Mouse (Mus musculus): Measurements from ENCODE around the gene Pigr.

Gene Pigr

GRCm38 (mm10) chr1:130826448-130826847, at the start of gene Pigr:
Gene Pigr, plus strand, starts transcription at chr1:130826684.
- no peak for DNase-seq (ENCODE audit: low read depth)

GRCm38 (mm10) chr1:130779867-130780266, 46.6 kb upstream of the Pigr start:
- no peak for DNase-seq (ENCODE audit: low read depth)

GRCm38 (mm10) chr1:130784054-130784453, 42.4 kb upstream of the Pigr start:
- peak; percentile 38 for DNase-seq (ENCODE audit: low read depth)

DNA sequence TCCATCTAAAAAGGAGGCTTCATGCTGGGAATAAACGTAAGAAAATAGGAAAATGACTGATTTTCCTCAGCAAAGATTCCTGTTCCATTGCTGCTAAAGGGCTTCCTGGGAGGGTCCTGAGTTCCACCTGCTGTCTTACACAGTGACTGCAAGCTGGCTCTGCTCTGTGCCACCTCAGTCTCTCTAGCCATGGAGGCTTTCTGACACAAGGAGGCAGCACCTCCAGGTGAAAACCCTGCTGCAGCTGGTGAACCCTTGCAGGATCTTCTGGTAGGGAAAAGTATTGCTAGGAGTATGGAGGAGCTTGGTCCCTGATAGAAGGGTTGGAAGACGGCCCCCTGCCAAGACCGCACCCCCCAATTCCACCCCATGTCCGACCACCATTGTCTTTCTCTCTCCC, 39.5 kb upstream of the Pigr start:
- no peak for DNase-seq (ENCODE audit: low read depth)

DNA sequence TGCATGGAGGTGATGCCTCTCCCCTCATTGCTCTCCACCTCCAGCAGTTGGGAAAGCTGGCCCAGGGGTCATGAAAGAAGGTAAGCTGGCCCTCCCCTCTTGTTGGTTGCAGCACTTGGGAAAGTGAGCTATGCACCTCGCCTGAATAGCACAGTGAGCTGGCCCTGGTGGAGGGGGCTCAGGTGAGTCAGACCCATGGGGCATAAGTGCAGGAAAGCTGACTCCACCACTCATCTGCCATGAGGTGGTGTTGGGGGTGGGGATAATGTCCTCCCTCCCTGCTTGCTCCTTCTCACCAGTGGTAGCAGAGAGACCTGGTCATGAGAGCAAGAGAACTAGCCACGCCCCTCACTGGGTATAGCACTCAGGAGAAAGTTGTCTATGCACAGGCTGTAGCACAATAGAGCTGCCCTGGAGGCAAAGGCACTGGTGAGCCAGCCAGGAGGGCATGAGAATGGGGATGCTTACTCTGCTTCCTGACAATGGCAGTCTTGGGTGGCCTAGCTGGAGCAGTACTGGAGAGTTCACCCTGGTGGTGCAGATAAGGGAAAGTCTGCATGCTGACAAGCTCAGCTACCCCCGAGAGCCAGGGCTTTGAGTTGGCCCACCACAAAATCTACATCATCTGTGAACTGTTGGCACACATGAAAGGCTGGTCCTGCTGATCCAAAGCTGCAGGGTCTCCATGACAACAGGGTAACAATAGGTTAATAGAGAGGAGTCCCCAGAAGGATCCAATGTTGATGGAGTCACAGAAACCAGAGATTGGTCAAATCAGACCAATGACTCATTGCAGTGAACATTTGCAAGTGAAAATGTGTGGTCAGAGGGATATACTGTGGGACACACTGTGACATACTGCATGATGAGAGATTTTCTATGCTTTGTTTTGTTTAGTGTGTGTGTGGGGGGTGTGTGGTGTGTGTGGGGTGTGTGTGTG, 36.7 kb upstream of the Pigr start:
- no peak for DNase-seq (ENCODE audit: low read depth)

- peak; percentile 8 for DNase-seq (ENCODE audit: low read depth)
Measured at GRCm38 (mm10) chr1:130795331-130795730, 31.2 kb upstream of the Pigr start.

GRCm38 (mm10) chr1:130796967-130797684, 29.4 kb upstream of the Pigr start:
- DNase-seq (ENCODE audit: low read depth) = peak; percentile 57

DNA sequence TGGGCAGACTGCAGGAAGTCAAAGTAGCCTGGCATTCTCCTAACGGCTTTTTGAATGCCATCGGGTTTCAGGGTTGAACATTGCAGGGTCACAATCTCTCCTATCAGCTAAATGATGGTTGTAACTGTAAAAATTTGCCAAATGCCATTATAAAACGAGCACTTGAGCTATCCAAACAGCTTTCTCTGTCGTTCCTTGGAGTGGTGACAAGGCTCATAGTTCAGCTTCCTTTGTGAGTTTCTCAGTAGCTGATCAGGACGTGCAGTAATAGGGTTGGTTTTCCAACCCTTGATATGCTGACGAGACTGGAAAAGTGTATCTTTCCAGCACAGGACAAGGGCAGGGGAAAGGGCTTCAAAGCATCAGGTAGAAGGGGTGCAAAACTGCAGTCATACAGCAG, 28.4 kb upstream of the Pigr start:
- DNase-seq (ENCODE audit: low read depth) = no peak

- DNase-seq (ENCODE audit: low read depth) = no peak
Measured at GRCm38 (mm10) chr1:130798551-130798950, 27.9 kb upstream of the Pigr start.

GRCm38 (mm10) chr1:130799399-130799798, 27.1 kb upstream of the Pigr start:
- DNase-seq (ENCODE audit: low read depth) = no peak

GRCm38 (mm10) chr1:130800602-130801001, 25.9 kb upstream of the Pigr start, which contains the start of gene Fcamr:
Gene Fcamr, plus strand, starts transcription at chr1:130800902.
- no peak for DNase-seq (ENCODE audit: low read depth)

DNA sequence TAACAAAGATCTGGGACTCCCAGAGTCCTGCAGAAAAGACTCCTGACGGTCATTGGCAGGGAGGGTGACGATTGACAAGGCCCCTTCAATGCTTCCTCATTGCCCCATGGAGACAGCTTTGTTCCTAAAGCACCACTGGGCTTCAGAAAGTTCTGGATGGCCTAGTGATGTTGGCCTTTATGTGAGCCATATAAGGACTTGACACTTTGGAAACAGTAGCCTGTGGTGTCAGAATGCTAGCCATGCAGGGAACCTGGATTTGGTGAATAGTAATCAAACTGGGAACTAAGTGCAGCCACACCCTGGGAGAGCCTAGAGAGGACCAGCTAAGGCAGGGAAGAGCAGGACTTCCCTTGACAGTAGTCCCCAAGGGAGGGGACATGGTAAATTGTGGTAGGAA, 25.0 kb upstream of the Pigr start:
- DNase-seq (ENCODE audit: low read depth) = no peak

DNA sequence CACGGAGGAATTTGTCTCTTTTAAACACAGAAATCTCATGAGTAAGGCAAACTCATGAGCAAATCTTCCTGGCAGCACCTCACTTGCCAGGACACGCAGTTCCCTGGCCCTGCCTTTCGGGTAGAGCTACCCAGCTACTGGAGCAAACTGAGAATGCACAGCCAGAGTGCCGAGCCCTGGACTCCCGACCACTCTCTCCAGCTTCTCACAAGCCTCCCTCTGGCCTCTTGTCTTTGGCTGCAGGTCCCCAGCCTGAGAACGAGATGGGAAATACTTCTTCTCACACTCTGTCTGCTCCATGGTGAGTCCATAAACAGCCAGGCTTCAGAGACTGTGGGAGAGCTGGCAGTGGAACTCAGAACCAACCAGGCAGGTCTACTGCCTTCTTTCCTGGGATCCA, 23.5 kb upstream of the Pigr start:
- no peak for DNase-seq (ENCODE audit: low read depth)

GRCm38 (mm10) chr1:130804279-130804678, 22.2 kb upstream of the Pigr start:
- DNase-seq (ENCODE audit: low read depth) = no peak

- DNase-seq (ENCODE audit: low read depth) = no peak
Measured at GRCm38 (mm10) chr1:130810906-130811305, 15.6 kb upstream of the Pigr start.

DNA sequence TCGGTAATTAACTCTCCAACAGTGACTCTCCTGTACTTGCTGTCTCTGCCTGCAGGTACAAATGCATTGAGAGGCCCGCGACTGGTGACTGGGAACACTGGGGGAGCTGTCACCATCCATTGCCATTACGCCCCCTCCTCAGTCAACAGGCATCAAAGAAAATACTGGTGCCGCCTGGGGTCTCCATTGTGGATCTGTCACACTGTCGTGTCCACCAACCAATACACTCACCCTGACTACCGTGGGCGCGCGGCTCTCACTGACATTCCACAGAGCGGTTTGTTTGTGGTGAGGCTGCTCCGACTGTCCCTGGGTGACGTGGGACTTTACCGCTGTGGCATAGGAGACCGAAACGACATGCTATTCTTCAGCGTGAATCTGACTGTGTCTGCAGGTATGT, 15.2 kb upstream of the Pigr start:
- no peak for DNase-seq (ENCODE audit: low read depth)

- DNase-seq (ENCODE audit: low read depth) = no peak
Measured at GRCm38 (mm10) chr1:130819737-130820136, 6.7 kb upstream of the Pigr start.

DNA sequence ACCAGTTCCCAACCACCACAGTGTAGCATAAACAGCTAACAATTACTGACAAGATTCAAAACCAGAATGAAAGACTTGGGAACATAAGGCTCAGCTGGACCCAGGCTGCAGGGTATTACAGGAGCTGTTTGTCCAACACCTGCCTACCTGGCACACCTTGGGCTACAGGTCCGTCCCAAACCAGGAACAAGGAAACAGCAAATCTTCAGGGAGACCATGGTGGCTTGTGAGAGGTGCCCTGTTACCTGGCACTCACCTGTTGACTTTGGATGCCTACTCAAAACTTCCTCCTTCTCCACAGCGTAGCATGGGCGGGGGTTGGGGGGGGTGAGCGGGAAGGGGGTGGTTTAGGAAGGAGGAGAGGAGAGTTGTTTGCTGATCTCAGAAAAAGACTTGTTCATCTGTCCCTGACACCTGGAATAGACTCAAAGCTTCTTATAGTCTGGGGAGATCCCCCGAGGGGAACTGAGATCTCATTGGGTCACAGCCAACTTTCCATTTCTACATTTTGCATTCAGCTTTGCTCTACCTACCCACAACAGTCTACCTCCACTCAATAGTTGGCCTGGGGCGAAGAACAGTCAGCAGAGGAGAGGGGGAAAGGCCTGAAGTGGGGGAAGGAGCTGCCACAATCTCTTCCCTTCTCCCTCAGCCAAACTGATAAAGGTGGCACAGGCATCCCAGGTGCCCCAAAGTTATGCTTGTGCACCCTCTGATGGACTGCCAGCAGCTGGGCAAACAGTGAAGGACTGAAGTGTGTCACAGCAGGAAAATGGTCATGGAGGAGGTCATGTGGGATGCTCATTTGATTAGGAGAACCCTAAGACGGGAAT, 6.0 kb upstream of the Pigr start:
- DNase-seq (ENCODE audit: low read depth) = peak; percentile 9

GRCm38 (mm10) chr1:130821149-130821471, 5.4 kb upstream of the Pigr start:
- DNase-seq (ENCODE audit: low read depth) = no peak

DNA sequence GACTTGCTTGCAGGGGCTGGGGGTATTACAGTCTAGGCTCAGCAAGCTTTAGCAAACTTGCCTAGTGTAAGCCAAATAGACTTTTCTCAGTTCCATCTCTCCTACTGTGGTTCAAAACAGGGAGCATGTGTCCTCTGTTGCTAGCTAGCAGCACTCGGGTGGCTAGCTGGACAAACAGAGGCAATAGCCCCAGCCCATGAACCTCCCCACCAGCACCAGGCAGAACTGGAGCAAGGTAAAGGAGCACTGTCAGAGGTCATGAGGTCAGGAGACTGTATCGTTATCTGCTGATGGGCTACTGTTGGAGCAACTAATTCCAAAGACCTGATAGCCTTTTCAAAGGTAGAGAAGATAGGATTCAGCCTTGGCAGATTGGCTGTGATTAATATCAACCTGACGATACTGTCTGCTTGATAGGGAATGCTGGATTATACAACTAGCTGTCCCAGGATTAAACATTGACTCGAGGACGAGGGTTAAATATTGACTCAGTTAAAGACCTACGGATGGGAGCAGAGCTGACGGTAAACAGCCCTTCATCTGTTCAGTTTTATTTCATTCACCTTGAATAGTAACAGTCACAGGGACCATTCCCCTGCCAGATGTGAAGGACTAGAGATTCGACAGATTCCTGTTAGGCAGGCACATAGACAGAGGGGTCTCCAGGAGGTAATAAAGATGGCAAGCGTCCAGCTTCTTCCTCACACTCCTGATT, 4.4 kb upstream of the Pigr start:
- no peak for DNase-seq (ENCODE audit: low read depth)

DNA sequence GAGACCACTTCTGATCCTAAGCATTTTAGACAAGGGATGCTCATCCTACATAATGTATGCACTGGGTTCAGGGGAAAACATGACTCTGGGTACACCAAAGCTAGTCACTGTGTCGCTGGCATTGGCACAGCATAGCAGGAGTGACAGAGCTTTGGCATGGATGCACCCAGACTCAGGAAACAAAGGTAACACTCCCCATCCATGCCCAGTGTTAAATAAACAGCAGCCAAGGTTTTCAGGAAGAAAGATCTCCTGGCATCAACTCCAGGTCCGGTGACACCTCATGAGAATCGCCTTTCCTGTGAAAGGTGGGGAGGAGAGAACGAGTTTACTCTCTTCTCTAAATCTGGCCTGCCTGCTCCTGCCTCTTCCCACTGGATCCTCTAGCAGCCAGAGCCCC, 2.2 kb downstream of the Pigr start:
- DNase-seq (ENCODE audit: low read depth) = no peak
